Mouse (Mus musculus) hindbrain, postnatal 0 days (tissue): ENCODE results near the gene Retreg1. TPM values are rescaled to one million over a fixed set of nuclear protein-coding genes. Genes with fewer than 3 reads are reported as not detected.

Experiments used
- ATAC-seq: fragments of 200-750 bp; cut with Nextera tagmentation; 2 replicates; pipeline ENCODE4 v1.8.0; 2017; ENCODE audit warnings: mild to moderate bottlenecking, moderate TSS enrichment, moderate library complexity
- DNase-seq: peaks from one replicate; pipeline ENCODE4 v3.0.0-alpha.2; 2015; ENCODE audit warnings: low spot score
- H3K27ac ChIP-seq: fragments of 300-500 bp; sonication (generic); 2 replicates; pipeline ENCODE4 v1.5.1; 2014; ENCODE audit warnings: mild to moderate bottlenecking
- H3K27me3 ChIP-seq: fragments of 300-500 bp; sonication (generic); 2 replicates; pipeline ENCODE4 v1.6.1; 2014; ENCODE audit warnings: low read length, mixed read lengths; ENCODE audit not compliant: insufficient read depth
- H3K36me3 ChIP-seq: fragments of 300-500 bp; sonication (generic); 2 replicates; pipeline ENCODE4 v1.6.1; 2014; ENCODE audit warnings: low read length, mixed read lengths; ENCODE audit not compliant: insufficient read depth
- H3K4me1 ChIP-seq: fragments of 300-500 bp; sonication (generic); 2 replicates; pipeline ENCODE4 v1.6.1; 2014; ENCODE audit warnings: antibody characterized with exemption, low read length, mixed read lengths; ENCODE audit not compliant: insufficient read depth
- H3K4me2 ChIP-seq: fragments of 300-500 bp; sonication (generic); 2 replicates; pipeline ENCODE4 v1.6.1; 2014; ENCODE audit warnings: low read depth, mild to moderate bottlenecking, low read length, moderate library complexity, mixed read lengths
- H3K4me3 ChIP-seq: fragments of 300-500 bp; sonication (generic); 2 replicates; pipeline ENCODE4 v1.5.1; 2014; ENCODE audit warnings: low read length
- H3K9ac ChIP-seq: fragments of 300-500 bp; sonication (generic); replicated peaks from 2 replicates; pipeline ENCODE4 v1.6.1; 2014; ENCODE audit warnings: mild to moderate bottlenecking, low read length, moderate library complexity, mixed read lengths
- H3K9me3 ChIP-seq: fragments of 300-500 bp; sonication (generic); 2 replicates; pipeline ENCODE4 v1.6.1; 2016; ENCODE audit warnings: low read length, mixed read lengths
- CTCF ChIP-seq: IDR thresholded peaks from 2 replicates; pipeline ENCODE4 v1.5.1; 2016; ENCODE audit warnings: antibody characterized with exemption, control low read depth, low read depth
- WGBS: fragments of 180-500 bp; shearing (Covaris S2); extraction: QIAGEN DNeasy Blood & Tissue Kit; methylation state at CpG from one replicate; pipeline ENCODE4 v1.1.7; 2014; 5-methylcytosine and 5-hydroxymethylcytosine counted together
- polyA plus RNA-seq: library from polyadenylated mRNA; unstranded; fragments of >200 nt; fragmentation: Nextera tagmentation; extraction: Ambion mirVana; gene quantifications from 2 replicates; pipeline ENCODE4 v1.2.1, GENCODE M21; 2015
- total RNA-seq: library from RNA; depleted of rRNA; stranded (reverse); fragments of >200 nt; gene quantifications from 2 replicates; pipeline ENCODE4 v1.2.3, GENCODE M21; 2014

Retreg1 gene
- total and polyA plus RNA-seq, 2 experiments from 2014 or later: 21.0 to 31.7 TPM

- no peak for TF ChIP-seq CTCF
- H3K4me3 ChIP-seq: no peak overlapping the region
- no peak overlapping the region for H3K27ac ChIP-seq
- WGBS: 45% methylated on average over 15 of the region's 15 CpGs
- DNase-seq (no peak), ATAC-seq (no peak)
- H3K27me3 ChIP-seq: no peaks in the 10 kb centered on the region
- H3K9ac ChIP-seq: no peak overlapping the region
- H3K4me2 ChIP-seq: no peak overlapping the region
- H3K9me3 ChIP-seq: no peaks in the 10 kb centered on the region
- H3K36me3 ChIP-seq: no peaks in the 10 kb centered on the region
- H3K4me1 ChIP-seq: peaks cover 10% of the 10 kb centered on the region; the same call in 1 of the 2 replicates
Measured at GRCm38 (mm10) chr15:25876601-25877161, 33.7 kb downstream of the Retreg1 start.

GRCm38 (mm10) chr15:25877798-25878197, 34.8 kb downstream of the Retreg1 start:
- no peaks in the 10 kb centered on the region for H3K36me3 ChIP-seq
- H3K4me1 ChIP-seq: peaks cover 10% of the 10 kb centered on the region; the same call in 1 of the 2 replicates
- no peaks in the 10 kb centered on the region for H3K27me3 ChIP-seq
- WGBS: 31% methylated on average over 7 of the region's 7 CpGs
- no peak overlapping the region for H3K4me3 ChIP-seq
- H3K9me3 ChIP-seq: no peaks in the 10 kb centered on the region
- 0 out of 2 replicates have a peak, but pooled peaks have one; percentile 50 for ATAC-seq
- peak; percentile 31 for DNase-seq
- no peak for TF ChIP-seq CTCF
- peak overlapping the region; percentile 32; the same call in 1 of the 2 replicates for H3K27ac ChIP-seq
- no peak overlapping the region for H3K4me2 ChIP-seq
- H3K9ac ChIP-seq: no peak overlapping the region

GRCm38 (mm10) chr15:25879229-25879628, 36.2 kb downstream of the Retreg1 start:
- no peaks in the 10 kb centered on the region for H3K36me3 ChIP-seq
- H3K4me1 ChIP-seq: peaks cover 10% of the 10 kb centered on the region; the same call in 1 of the 2 replicates
- H3K9me3 ChIP-seq: no peaks in the 10 kb centered on the region
- DNase-seq (no peak), ATAC-seq (no peak)
- no peaks in the 10 kb centered on the region for H3K27me3 ChIP-seq
- no peak overlapping the region for H3K9ac ChIP-seq
- no peak overlapping the region for H3K4me2 ChIP-seq
- 78% methylated on average over 6 of the region's 6 CpGs for WGBS
- H3K27ac ChIP-seq: no peak overlapping the region
- H3K4me3 ChIP-seq: no peak overlapping the region
- TF ChIP-seq CTCF: no peak

GRCm38 (mm10) chr15:25880192-25880591, 37.2 kb downstream of the Retreg1 start:
- H3K27me3 ChIP-seq: no peaks in the 10 kb centered on the region
- no peak for TF ChIP-seq CTCF
- H3K4me3 ChIP-seq: no peak overlapping the region
- WGBS: 90% methylated on average over 5 of the region's 5 CpGs
- no peaks in the 10 kb centered on the region for H3K9me3 ChIP-seq
- no peak overlapping the region for H3K4me2 ChIP-seq
- no peak overlapping the region for H3K27ac ChIP-seq
- ATAC-seq: no peak
- H3K36me3 ChIP-seq: no peaks in the 10 kb centered on the region
- H3K4me1 ChIP-seq: peaks cover 10% of the 10 kb centered on the region; the same call in 1 of the 2 replicates
- no peak for DNase-seq
- no peak overlapping the region for H3K9ac ChIP-seq

- WGBS: 56% methylated on average over 4 of the region's 4 CpGs
- no peaks in the 10 kb centered on the region for H3K9me3 ChIP-seq
- H3K27ac ChIP-seq: no peak overlapping the region
- H3K9ac ChIP-seq: no peak overlapping the region
- H3K27me3 ChIP-seq: no peaks in the 10 kb centered on the region
- no peaks in the 10 kb centered on the region for H3K36me3 ChIP-seq
- DNase-seq: no peak
- H3K4me1 ChIP-seq: 0 out of 2 replicates have a peak, but pooled peaks cover 4% of the 10 kb centered on the region
- no peak for TF ChIP-seq CTCF
- no peak for ATAC-seq
- H3K4me2 ChIP-seq: no peak overlapping the region
- no peak overlapping the region for H3K4me3 ChIP-seq
Measured at GRCm38 (mm10) chr15:25882002-25882401, 39.0 kb downstream of the Retreg1 start.

- ATAC-seq: no peak
- Histone ChIP-seq H3K27me3 (no peaks in the 10 kb centered on the region), H3K9ac (no peak overlapping the region), H3K4me2 (no peak overlapping the region), H3K27ac (no peak overlapping the region), H3K4me3 (no peak overlapping the region), H3K36me3 (no peaks in the 10 kb centered on the region), H3K4me1 (no peaks in the 10 kb centered on the region), H3K9me3 (no peaks in the 10 kb centered on the region)
- no peak for TF ChIP-seq CTCF
- WGBS: 83% methylated on average over 14 of the region's 14 CpGs
- DNase-seq: no peak
Measured at GRCm38 (mm10) chr15:25884416-25884958, 41.5 kb downstream of the Retreg1 start.

GRCm38 (mm10) chr15:25886581-25887011, 43.6 kb downstream of the Retreg1 start:
- H3K9ac ChIP-seq: no peak overlapping the region
- WGBS: 52% methylated on average over 6 of the region's 6 CpGs
- ATAC-seq: peak; percentile 91
- no peaks in the 10 kb centered on the region for H3K9me3 ChIP-seq
- no peak overlapping the region for H3K4me3 ChIP-seq
- H3K4me2 ChIP-seq: no peak overlapping the region
- H3K36me3 ChIP-seq: no peaks in the 10 kb centered on the region
- no peak for TF ChIP-seq CTCF
- no peaks in the 10 kb centered on the region for H3K27me3 ChIP-seq
- DNase-seq: peak; percentile 85
- H3K27ac ChIP-seq: no peak overlapping the region
- H3K4me1 ChIP-seq: no peaks in the 10 kb centered on the region
